Mouse (Mus musculus) liver, adult 2 months (tissue): ENCODE data around the gene Ddi2.

Experiments
- CTCF ChIP-seq: fragments of 200-500 bp; IDR thresholded peaks from 2 replicates; pipeline ENCODE4 v1.5.1; 2011; ENCODE audit warnings: low read depth, low read length, control low read depth
- POLR2A ChIP-seq: fragments of 200-500 bp; IDR thresholded peaks from 2 replicates; pipeline ENCODE4 v1.6.1; 2011; ENCODE audit warnings: low read length, control low read depth; ENCODE audit not compliant: insufficient read depth; ENCODE audit errors: extremely low read depth

GRCm38 (mm10) chr4:141722731-141723672 lies at the start of gene Ddi2:
- TF ChIP-seq CTCF, result no peak
- TF ChIP-seq POLR2A, result peak; percentile 92
